Mouse (Mus musculus): Measurements from ENCODE around the gene Tbc1d10c.

DNA sequence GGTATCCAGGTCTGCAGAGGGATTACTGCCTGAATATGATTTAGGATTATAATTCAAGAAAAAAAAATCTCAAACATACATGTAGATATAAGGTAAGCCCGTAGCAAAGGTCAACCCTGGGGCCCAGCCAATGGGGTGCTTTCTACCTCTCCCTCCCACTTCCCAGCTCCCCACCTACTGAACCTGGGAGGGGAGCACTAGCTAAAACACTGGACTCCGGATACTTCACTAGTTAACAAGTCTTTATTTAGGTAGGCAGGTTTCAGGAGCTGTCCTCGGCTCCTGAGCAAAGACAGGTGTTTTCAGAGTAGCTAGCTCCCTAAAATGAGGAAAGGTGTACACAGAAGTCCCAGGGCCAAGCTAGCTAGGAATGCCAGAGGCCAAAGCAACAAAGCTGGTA is 27.0 kb downstream of the Tbc1d10c start:
- no peak for TF ChIP-seq EP300 (optimal IDR thresholded peaks at IDR 0.05)
- no peak for TF ChIP-seq CTCF (IDR thresholded peaks at IDR 0.05; ENCODE audit: low read depth)
